Mouse (Mus musculus) neural tube, embryonic 13.5 days (tissue): ENCODE measurements around the gene Ncapd3. TPM values are rescaled to one million over a fixed set of nuclear protein-coding genes. Genes with fewer than 3 reads are reported as not detected.

Source experiments
- ATAC-seq: fragments of 200-750 bp; cut with Nextera tagmentation; 2 replicates; pipeline ENCODE4 v1.8.0; 2017; ENCODE audit warnings: low read depth, mild to moderate bottlenecking, moderate TSS enrichment, moderate library complexity
- H3K27ac ChIP-seq: fragments of 300-500 bp; sonication (generic); replicated peaks from 2 replicates; pipeline ENCODE4 v1.5.1; 2015; ENCODE audit warnings: moderate library complexity, mild to moderate bottlenecking, inconsistent platforms
- H3K27me3 ChIP-seq: fragments of 300-500 bp; sonication (generic); 2 replicates; pipeline ENCODE4 v1.6.1; 2015; ENCODE audit warnings: mild to moderate bottlenecking, inconsistent platforms
- H3K36me3 ChIP-seq: fragments of 300-500 bp; sonication (generic); 2 replicates; pipeline ENCODE4 v1.6.1; 2015; ENCODE audit warnings: mild to moderate bottlenecking, inconsistent platforms
- H3K4me1 ChIP-seq: fragments of 300-500 bp; sonication (generic); replicated peaks from 2 replicates; pipeline ENCODE4 v1.6.1; 2015; ENCODE audit warnings: inconsistent platforms
- H3K4me2 ChIP-seq: fragments of 300-500 bp; sonication (generic); 2 replicates; pipeline ENCODE4 v1.6.1; 2015; ENCODE audit warnings: inconsistent platforms, mild to moderate bottlenecking, moderate library complexity
- H3K4me3 ChIP-seq: fragments of 300-500 bp; sonication (generic); 2 replicates; pipeline ENCODE4 v1.5.1; 2015; ENCODE audit warnings: mild to moderate bottlenecking, inconsistent platforms
- H3K9ac ChIP-seq: fragments of 300-500 bp; sonication (generic); 2 replicates; pipeline ENCODE4 v1.6.1; 2015; ENCODE audit warnings: moderate library complexity, mild to moderate bottlenecking, inconsistent platforms
- H3K9me3 ChIP-seq: fragments of 300-500 bp; sonication (generic); 2 replicates; pipeline ENCODE4 v1.6.1; 2016; ENCODE audit warnings: inconsistent platforms
- WGBS: fragments of 180-500 bp; shearing (Covaris S2); methylation state at CpG from one replicate; pipeline ENCODE4 v1.1.7; 2015; 5-methylcytosine and 5-hydroxymethylcytosine counted together
- polyA plus RNA-seq: library from polyadenylated mRNA; unstranded; fragments of >200 nt; fragmentation: Nextera tagmentation; extraction: Ambion mirVana; gene quantifications from 2 replicates; pipeline ENCODE4 v1.2.1, GENCODE M21; 2015

The Ncapd3 gene
- polyA plus RNA-seq, 1 experiment from 2014 or later, result 13.6 TPM

- H3K4me1 ChIP-seq, result peaks cover 4% of the 10 kb centered on the region
- H3K9me3 ChIP-seq, result no peaks in the 10 kb centered on the region
- H3K4me2 ChIP-seq, result no peak overlapping the region
- ATAC-seq, result no peak
- 93% methylated on average over 7 of the region's 7 CpGs for WGBS
- H3K36me3 ChIP-seq, result 0 out of 2 replicates have a peak, but pooled peaks cover 5% of the 10 kb centered on the region
- no peak overlapping the region for H3K4me3 ChIP-seq
- no peak overlapping the region for H3K27ac ChIP-seq
- H3K9ac ChIP-seq, result no peak overlapping the region
- no peaks in the 10 kb centered on the region for H3K27me3 ChIP-seq
Observed at GRCm38 (mm10) chr9:27135372-27135771, 105.4 kb downstream of the Ncapd3 start.

- peaks cover 18% of the 10 kb centered on the region for H3K36me3 ChIP-seq
- no peak overlapping the region for H3K9ac ChIP-seq
- no peak overlapping the region for H3K4me3 ChIP-seq
- peaks cover 4% of the 10 kb centered on the region for H3K4me1 ChIP-seq
- 85% methylated on average over 8 of the region's 8 CpGs for WGBS
- no peak overlapping the region for H3K27ac ChIP-seq
- no peak overlapping the region for H3K4me2 ChIP-seq
- H3K9me3 ChIP-seq, result no peaks in the 10 kb centered on the region
- H3K27me3 ChIP-seq, result no peaks in the 10 kb centered on the region
- no peak for ATAC-seq
Observed at GRCm38 (mm10) chr9:27136651-27137050, 106.7 kb downstream of the Ncapd3 start.

GRCm38 (mm10) chr9:27140432-27141065, 110.6 kb downstream of the Ncapd3 start:
- no peak overlapping the region for H3K27ac ChIP-seq
- peaks cover 27% of the 10 kb centered on the region for H3K36me3 ChIP-seq
- no peaks in the 10 kb centered on the region for H3K27me3 ChIP-seq
- no peaks in the 10 kb centered on the region for H3K9me3 ChIP-seq
- peaks cover 9% of the 10 kb centered on the region for H3K4me1 ChIP-seq
- H3K9ac ChIP-seq, result no peak overlapping the region
- WGBS, result 96% methylated on average over 10 of the region's 10 CpGs
- ATAC-seq, result no peak
- no peak overlapping the region for H3K4me3 ChIP-seq
- H3K4me2 ChIP-seq, result no peak overlapping the region

- WGBS, result 81% methylated on average over 4 of the region's 4 CpGs
- no peaks in the 10 kb centered on the region for H3K9me3 ChIP-seq
- H3K4me1 ChIP-seq, result peaks cover 24% of the 10 kb centered on the region
- no peak overlapping the region for H3K9ac ChIP-seq
- H3K4me2 ChIP-seq, result no peak overlapping the region
- peaks cover 32% of the 10 kb centered on the region for H3K36me3 ChIP-seq
- no peak for ATAC-seq
- H3K4me3 ChIP-seq, result no peak overlapping the region
- H3K27me3 ChIP-seq, result no peaks in the 10 kb centered on the region
- no peak overlapping the region for H3K27ac ChIP-seq
Observed at GRCm38 (mm10) chr9:27144271-27144840, 114.4 kb downstream of the Ncapd3 start.

Other genes starting within 250 kb of the Ncapd3 start
- gene Glb1l2, start 223.7 kb upstream of the Ncapd3 start, polyA plus RNA-seq, result 1.7 and 1.8 TPM in 2 replicates
- gene Glb1l3, start 169.3 kb upstream of the Ncapd3 start, polyA plus RNA-seq, result not detected in 2 replicates
- not detected in 2 replicates for gene Gm1110, start 107.1 kb upstream of the Ncapd3 start, polyA plus RNA-seq
- 30.7 and 34.2 TPM in 2 replicates for gene Acad8, start 30.6 kb upstream of the Ncapd3 start, polyA plus RNA-seq
- 130 and 136 TPM in 2 replicates for gene Thyn1, start 30.5 kb upstream of the Ncapd3 start, polyA plus RNA-seq
- 73.1 and 81.1 TPM in 2 replicates for gene Vps26b, start 110 bp upstream of the Ncapd3 start, polyA plus RNA-seq
- gene Jam3, start 125.2 kb downstream of the Ncapd3 start, polyA plus RNA-seq, result 68.9 and 80.3 TPM in 2 replicates